Mouse (Mus musculus) urinary bladder, postnatal 14 days (tissue): ENCODE results near the gene Katna1.
"Not testable (repeated sequence)": the region's sequence is repeated elsewhere in the genome, so short reads cannot be mapped to it uniquely, and the experiment has no call there.

Experiments used
- DNase-seq: peaks from one replicate; pipeline ENCODE4 v3.0.0; 2021; ENCODE audit warnings: low spot score

Gene Katna1

DNA sequence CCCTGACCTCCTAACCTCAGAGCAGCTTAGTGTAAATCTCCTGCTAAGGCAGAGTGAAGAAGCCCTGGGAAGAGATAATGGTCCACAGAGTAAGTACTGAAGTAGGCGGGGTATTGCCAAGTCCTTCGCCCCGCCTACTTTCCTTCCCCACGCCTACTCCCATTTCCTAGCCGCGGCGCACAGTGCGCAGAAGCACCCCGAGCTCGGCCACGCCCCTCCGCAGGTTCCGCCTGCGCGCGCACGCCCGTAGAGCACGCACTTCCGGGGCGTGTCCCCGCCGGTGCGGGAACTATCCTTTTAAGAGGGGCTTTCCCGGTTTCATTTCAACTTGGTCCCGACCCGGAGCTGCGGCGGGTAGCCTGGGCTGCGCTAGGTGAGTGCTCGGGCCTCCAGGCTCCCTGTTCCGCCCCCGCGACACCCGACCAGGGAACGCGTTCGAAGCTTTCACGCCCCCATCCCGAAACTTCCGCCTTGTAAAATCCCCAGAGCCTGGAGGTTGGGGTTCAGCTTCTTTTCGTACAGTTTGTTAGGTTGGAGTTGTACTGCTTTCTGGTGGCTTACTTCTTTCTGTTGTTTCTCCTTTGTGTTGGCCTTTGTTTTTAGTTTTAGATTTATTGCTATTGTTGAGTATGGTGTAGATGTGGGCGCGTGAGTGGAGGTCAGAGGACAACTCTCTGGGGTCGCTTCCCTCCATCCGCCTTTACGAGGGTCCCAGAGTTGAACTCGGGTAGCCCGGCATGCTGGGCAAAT lies at the start of gene Katna1:
TSS of gene Katna1 (plus strand) at position 250 of the 750 bp plus-strand sequence.
- peak; percentile 96 for DNase-seq

DNA sequence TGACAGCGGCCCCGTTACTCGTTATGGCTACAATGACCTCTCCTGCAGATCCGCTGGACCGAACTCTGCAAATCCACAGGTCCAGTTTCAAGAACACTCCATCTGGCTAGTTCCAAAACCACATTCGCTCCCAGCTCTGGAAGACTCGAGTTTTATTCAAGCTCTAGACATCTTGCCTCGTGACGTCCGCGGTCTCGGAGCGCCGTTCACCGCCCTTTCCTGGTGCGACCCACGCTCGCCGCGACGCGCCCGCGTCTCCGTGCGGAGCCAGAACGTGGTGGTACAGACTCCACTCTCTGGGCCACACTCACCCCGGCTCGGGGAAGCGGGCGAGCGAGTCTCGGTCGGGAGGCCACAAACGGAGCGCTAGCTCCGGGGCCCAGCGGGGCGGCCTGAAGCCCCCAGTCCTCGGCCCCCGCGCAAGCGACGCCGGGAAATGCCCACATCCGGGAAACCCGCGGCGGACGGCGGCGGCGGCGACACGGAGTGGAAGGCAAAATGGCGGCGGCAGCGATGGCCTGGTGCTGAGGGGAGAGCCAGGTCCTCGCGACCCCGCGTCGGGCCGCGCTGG lies 45.0 kb upstream of the Katna1 start, which contains the start of the genes Pcmt1 and Lats1:
TSS of gene Pcmt1 (minus strand) at position 406 of the 571 bp plus-strand sequence.
TSS of gene Lats1 (plus strand) at position 484 of the 571 bp plus-strand sequence.
- peak; percentile 88 for DNase-seq

DNA sequence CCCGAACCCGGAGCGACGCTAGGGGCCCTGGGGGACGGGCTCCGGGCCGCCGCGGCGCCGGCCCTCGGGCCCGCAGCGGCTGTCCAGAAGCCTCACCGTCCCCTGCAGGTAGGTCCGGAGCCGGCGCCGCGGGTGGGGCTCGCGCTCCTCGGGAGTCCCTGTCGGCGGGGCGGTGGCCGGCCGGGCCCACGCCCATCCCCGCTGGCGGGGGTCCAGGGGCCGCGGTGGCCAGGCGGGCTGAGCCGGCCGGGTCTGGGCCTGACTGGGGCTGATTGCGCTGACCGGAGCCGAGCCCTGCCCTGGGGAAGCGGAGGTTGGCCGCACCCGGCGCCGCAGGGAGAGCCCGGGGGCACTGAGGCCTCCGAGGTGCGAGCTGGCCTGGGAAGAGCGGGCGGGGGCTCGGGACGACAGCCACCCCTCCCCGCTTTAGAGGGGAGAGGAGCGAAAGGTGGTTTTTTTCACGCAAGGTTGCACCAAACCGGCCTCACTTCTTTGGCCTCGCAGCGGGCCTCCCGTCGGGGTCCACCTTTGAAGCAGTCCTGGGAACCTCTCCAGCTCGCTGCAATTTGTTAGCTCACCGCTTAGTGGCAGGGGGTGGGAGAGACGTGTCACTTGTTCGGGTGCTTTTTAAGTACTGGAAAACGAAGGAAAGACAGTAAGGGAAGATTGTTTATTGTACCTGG lies 44.3 kb upstream of the Katna1 start:
- DNase-seq = peak; percentile 70

DNA sequence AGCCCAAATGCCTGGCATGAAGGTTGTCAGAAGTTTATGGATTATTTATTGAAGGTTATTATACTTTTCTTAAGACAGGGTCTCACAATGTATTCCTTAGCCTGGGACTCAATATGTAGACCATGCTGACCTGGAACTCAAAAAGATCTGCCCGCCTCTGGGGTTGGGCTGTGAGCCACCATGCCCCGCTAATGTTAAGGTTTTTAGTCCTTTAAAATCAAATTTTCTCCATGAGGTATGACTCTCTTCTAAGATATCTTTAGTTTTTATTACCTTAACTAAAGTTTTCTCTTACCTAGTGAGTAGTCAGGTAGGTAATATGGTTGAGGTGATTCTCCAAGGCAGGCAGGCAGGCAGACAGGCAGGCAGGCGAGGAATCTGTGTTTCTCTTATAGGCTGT lies 43.6 kb upstream of the Katna1 start:
- no peak for DNase-seq

DNA sequence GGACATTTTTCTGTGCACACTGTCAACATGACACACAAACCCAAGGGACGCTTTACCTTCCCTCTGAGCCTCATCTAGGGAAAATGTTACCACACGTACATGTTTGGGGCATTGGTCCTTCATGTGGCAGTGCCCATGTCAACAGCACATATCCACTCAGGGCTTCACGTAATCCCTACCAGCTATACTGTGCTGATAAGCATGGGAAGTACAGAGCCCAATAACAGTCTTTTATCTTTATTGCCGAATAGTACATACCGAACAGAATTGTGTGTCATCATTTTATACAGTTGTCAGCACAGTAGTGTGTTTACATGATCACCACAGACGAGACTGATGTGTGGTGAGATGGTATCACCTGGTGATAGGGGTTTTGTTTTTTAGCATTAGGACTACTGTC lies 38.9 kb upstream of the Katna1 start:
- DNase-seq = no peak

DNA sequence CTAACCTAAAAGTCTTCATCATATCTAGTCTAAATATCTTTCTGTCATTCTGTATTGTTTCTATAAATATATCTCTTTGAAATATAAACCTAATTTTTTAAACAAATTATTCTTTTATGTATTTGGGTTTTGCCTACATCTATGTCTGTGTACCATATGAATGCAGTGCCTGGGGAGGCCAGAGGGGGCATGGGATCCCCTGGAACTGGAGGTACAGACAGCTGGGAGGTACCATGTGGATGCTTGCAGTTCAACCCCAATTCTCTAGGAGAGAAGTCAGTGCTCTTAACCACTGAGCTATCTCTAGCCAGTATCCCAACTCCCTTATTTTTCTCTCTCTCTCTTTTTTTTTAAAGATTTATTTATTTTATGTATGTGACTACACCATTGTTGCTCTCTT lies 30.5 kb upstream of the Katna1 start:
- no peak for DNase-seq

DNA sequence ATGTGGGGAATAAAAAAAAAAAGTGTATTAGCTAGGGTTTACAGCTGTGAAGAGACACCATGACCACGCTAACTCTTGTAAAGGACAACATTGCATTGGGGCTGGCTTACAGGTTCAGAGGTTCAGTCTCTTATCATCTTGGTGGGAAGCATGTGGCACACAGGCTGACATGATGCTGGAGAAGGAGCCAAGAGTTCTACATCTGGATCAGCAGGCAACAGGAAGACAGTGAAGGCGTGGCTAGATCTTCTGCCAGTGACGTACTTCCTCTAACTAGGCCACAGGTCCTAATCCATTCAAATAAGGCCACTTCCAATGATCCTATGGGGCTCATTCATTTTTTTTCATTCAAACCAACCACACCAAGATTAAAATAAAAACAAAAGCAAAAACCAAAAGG lies 25.7 kb upstream of the Katna1 start:
- no peak for DNase-seq

DNA sequence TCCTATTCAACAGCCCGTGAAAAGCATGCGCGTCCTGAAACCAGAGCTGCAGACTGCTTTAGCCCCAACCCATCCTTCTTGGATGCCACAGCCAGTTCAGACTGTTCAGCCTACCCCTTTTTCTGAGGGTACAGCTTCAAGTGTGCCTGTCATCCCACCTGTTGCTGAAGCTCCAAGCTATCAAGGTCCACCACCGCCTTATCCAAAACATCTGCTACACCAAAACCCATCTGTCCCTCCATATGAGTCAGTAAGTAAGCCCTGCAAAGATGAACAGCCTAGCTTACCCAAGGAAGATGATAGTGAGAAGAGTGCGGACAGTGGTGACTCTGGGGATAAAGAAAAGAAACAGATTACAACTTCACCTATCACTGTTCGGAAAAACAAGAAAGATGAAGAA lies 23.2 kb upstream of the Katna1 start:
- no peak for DNase-seq

DNA sequence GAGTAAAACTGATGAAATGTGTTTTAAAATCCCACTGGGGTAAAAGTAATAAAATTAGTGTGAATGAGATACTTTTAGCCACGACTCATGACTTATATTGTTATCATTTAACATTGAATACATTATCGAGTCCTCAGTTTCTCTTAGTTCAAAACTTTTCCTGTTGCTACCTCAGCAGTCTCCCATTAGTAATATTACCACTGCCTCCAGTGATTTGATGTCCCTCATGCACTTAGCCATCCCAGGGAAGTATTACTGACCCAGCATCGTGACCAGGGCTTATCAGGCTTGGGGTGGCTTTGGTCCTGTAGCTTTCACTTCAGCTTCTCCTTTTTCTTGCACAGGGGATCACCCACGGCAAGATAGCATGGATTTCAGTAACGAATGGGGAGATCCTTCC lies 15.7 kb upstream of the Katna1 start:
- DNase-seq = no peak

DNA sequence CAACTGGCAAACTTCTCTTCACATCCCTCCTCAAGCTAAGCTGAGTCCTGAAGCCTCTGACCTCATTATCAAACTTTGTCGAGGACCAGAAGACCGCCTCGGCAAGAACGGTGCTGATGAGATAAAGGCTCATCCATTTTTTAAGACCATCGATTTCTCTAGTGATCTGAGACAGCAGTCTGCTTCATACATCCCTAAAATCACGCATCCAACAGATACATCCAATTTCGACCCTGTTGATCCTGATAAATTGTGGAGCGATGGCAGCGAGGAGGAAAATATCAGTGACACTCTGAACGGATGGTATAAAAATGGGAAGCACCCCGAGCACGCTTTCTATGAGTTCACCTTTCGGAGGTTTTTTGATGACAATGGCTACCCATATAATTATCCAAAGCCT lies 13.3 kb upstream of the Katna1 start:
- no peak for DNase-seq

DNA sequence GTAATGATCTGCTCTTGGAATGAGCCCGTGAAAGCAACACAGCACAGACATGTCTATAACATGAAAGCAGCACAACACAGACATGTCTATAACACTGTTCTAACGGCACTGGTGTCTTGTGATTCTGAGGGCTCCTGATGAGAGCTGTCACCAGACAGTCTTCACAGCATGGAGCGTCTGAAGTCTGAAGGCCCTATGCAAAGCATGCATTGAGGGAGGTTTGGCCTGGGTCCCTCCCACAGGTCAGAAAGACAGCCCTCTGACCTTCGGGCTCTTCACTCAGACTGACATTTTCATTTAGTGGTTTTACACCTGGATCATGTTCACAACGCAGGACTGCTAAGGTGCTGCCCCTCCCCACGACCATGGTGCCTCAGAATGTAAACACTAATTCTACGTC lies 10.7 kb upstream of the Katna1 start:
- DNase-seq = no peak

DNA sequence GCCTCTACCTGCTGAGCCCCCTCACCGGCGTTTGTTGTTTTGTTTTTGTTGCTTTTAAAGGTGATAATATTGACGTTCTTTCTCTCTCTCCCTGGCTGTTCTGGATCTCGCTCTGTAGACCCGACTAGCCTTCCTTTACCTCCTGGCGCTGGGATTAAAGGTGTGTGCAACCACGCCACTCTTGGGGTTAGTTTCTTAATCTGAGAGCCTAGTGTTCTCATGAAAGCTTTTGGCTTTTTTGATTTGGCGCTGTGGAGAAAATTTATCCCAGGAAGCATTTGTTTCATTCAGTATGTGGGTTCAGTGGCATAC lies 657 bp downstream of the Katna1 start:
- no peak for DNase-seq

DNA sequence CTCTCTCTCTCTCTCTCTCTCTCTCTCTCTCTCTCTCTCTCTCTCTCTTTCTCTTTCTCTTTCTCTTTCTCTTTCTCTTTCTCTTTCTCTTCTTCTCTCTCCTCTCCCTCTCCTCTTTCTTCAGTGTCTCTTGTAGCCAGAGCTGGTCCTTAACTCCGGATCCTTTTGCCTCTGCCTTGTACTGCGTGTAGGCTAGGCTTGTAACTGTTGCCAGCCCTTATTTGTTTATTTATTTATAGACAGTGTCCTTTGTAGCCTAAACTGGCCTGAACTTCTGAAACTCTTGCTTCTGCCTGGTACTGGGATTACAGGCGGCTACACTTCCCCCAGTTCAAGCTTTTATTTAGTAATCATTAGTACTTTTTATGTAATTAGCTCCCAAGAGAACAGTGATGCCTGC lies 1.2 kb downstream of the Katna1 start:
- DNase-seq = no peak

DNA sequence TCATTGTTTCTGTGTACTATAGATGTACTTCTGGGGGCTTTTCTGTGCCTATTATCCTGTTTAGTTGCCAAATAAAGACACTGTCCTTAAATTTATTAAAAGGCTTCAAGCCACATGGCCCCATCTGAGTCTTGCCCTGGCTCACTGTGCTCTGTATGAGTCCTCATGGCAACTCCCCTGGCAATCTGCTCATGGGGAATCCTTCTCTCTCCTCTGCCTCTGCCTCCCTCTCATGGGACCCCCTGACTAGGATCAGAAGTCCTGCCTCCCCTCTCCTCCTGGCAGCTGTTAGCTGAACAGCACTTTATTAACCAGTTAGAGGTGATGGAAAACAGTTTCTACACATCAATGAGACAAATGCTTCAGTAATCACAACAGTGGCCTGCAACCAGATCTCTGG lies 5.8 kb downstream of the Katna1 start:
- DNase-seq = no peak

DNA sequence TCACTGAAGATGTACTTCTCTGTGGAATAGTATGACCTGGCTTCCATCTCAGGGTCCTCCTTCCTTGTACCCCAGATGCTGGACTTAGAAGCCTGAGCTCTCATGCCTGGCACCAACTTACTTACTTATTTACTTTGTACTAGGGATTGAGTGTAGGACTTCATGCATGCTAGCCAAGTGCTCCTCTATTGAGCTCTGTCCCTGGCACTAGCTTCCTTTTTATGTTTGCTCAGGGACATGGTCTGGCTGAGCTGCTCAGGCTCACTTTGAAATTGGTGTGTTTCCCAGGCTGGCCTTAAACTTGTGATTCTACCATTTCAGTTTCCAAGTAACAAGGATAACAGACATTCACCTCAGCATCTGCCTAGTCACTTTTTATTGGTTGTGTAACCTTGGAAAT lies 11.3 kb downstream of the Katna1 start:
- DNase-seq = no peak

DNA sequence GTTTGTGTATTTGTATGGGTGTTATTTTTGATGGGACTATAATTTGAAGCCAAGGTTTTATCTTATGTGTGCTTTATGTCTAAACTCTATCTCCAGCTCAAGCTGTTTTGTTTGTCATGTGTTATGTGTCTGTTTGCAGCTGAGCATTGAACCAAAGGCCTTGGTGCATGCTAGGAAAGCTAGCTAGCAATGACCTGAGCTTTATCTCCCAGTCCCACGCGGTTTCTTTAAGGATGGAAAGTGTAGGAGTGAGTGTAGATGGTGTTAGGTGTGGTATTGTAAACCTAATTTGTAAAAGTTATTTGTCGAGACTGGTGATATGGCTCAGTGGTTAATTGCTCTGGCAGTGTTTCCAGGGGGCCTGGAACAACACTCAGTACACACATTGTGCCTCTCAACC lies 12.1 kb downstream of the Katna1 start:
- DNase-seq = no peak

DNA sequence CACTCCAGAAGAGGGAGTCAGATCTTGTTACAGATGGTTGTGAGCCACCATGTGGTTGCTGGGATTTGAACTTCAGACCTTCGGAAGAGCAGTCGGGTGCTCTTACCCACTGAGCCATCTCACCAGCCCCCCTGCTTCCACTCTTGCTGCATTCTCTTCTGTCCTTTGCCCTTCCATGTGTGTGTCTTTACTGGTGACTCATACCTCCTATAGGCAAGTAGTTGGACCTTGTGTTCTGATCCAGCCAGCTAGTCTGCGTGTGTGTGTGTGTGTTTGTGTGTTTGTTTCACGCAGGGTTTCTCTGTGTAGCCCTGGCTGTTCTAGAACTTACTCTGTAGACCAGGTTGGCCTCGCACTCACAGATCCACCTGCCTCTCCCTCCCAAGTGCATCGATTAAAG lies 19.7 kb downstream of the Katna1 start:
- not testable (repeated sequence) for DNase-seq

DNA sequence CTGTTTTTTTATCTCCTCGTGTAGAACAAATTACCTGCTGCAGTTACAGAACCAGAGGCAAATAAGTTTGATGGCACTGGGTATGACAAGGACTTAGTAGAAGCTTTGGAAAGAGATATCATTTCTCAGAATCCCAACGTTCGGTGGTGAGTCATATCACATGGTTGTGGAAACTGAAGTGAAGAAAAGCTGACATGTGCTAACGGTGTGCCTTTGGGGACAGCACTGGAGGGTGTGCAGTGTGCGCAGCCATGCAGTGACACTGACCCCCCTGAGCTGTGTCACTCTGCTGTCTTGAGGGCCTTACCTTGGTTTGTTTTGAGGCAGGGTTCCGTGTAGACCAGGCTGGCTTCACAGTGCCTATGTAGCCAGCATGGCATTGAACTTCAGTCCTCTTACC lies 23.0 kb downstream of the Katna1 start:
- no peak for DNase-seq

DNA sequence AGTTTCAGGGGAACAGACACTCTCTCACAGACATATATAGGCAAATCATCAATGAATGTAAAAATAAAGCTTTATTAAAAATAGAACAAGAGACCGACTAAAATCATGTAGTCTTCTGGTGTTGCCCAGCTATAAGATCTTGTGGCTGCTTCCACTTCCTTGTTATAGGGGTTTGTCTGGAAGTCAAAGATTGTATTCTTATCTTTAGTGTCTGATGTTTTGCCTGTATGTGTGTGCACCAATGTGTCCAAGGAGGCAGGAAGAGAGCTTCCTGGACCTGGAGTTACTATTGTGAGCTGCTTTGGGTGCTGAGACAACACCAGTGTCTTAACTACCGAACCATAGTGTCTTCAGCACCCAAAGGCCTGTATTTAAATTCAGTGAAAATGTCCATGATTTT lies 31.7 kb downstream of the Katna1 start:
- no peak for DNase-seq

DNA sequence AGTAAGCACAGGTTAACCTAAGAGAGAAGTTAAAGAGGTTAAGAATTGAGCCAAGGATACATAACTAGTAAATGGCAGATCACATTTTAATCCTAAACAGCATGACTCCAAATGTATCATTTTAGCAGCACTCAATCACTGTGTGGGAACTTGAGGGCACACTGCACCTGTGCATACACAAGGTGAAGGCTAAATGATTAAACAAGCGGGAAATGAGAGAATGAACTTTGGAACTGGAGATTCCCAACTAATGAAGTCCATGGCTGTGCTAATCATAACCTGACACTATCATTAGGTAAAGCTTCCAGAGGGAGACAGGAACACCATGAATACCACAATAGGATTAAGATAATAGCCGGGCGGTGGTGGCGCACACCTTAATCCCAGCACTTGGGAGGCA lies 46.5 kb downstream of the Katna1 start:
- no peak for DNase-seq

DNA sequence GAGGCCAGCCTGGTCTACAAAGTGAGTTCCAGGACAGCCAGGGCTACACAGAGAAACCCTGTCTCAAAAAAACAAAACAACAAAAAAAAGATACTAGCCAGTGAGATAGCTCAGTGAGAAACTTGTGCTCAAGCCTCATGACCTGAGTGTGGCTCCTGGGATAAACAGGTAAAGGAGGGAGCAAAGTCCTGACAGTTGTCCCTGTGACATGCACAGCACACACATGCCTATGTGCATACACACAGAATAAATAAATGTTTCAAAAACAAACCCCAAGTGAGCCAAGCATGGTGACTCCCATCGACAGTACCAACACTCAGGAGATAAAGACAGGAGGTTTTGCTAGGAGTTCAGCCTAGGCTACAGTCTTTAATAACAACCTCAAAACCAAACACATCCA lies 47.0 kb downstream of the Katna1 start:
- DNase-seq = no peak

DNA sequence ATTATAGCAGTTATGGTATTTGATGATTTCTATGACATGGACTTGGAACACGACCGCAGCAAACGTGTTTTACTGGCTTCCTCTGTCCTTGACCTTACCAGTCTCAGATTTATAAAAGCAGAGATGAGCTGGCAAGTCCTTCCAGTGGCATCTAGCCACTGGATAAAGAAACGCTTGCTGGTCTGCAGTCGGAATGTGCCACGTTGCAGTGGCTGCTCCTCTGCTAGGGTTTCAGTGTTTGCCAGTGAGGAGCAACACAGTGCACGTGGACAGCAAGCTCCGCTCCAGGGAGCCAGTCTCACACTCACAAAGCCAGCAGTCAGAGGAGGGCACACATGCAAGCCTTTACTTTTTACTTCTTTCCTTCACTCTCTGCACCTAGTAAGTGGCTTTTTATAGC lies 49.6 kb downstream of the Katna1 start:
- DNase-seq = no peak

DNA sequence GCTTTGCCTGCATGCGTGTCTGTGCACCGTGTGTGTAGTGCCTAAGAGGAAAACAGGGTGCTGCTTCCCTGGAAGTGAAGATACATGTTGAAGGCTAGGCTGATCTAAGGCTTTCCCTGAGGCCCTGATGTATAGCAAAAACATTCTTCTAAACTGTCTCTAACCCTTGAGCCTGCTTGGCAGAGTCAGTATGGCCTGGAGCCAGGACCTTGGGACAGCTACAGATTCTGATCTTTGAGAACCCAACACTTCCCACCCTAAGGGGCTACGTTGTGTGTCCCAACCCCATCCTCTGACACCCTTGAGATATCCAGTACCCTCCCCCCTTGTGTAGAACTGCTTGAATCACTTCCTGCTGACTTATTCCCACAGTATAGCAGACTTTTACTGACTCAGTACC lies 52.6 kb downstream of the Katna1 start:
- DNase-seq = no peak
